Mouse (Mus musculus) ES-E14 (cell line): ENCODE data around the gene Efs.

Experiments used
- CHD2 ChIP-seq: IDR thresholded peaks from 2 replicates; pipeline ENCODE4 v1.6.1; 2014; ENCODE audit warnings: mild to moderate bottlenecking, low read depth, low read length, inconsistent platforms
- HCFC1 ChIP-seq: IDR thresholded peaks from 2 replicates; pipeline ENCODE4 v1.6.1; 2012; ENCODE audit warnings: low read length, inconsistent platforms, borderline replicate concordance; ENCODE audit not compliant: insufficient read depth
- MAFK ChIP-seq: IDR thresholded peaks from 2 replicates; pipeline ENCODE4 v1.6.1; 2014; ENCODE audit warnings: mild to moderate bottlenecking, low read depth, low read length, inconsistent platforms; ENCODE audit not compliant: insufficient read depth
- ZNF384 ChIP-seq: IDR thresholded peaks from 2 replicates; pipeline ENCODE4 v1.6.1; 2012; ENCODE audit warnings: low read depth, low read length, inconsistent platforms

DNA sequence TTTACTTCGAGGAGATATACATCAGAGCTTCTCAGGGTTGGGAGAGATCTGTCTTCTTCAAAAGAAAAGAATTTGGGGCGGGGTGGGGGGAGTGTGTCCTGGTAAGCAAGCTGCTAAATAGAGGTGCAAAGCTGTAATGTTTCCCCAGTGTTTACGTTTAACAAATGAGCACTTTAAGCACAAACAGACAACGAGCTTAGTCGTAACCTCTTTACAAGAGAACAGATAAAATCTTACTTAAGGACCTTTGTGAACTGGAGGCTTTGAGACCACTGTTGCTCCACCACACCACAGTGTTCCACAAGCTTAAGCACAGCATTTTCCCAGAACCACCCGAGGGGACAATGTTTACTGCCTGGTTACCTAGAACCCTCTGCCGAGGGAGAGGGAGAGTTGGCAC is 1.4 kb upstream of the Efs start:
- TF ChIP-seq HCFC1 (no peak), CHD2 (no peak), ZNF384 (no peak), MAFK (no peak)
